Mouse (Mus musculus) lung, postnatal 0 days (tissue): ENCODE data around the gene Mettl18.
"Not testable (repeated sequence)": the region's sequence is repeated elsewhere in the genome, so short reads cannot be mapped to it uniquely, and the experiment has no call there.

Source experiments
- CTCF ChIP-seq: IDR thresholded peaks from 2 replicates; pipeline ENCODE4 v1.5.1; 2016; ENCODE audit warnings: antibody characterized with exemption, mild to moderate bottlenecking
- EP300 ChIP-seq: IDR thresholded peaks from 2 replicates; pipeline ENCODE4 v1.6.1; 2016; ENCODE audit warnings: antibody characterized with exemption, mild to moderate bottlenecking, control low read depth

GRCm38 (mm10) chr1:164022106-164022505 lies 27.4 kb downstream of the Mettl18 start:
- TF ChIP-seq CTCF, EP300: not testable (repeated sequence)
